Mouse (Mus musculus): ENCODE results near the gene Tril. TPM values are rescaled to one million over a fixed set of nuclear protein-coding genes. Genes with fewer than 3 reads are reported as not detected.

Tril gene
- total and polyA plus RNA-seq, 3 experiments, result 5.9 to 13.9 (median 8.8) TPM

Other genes starting within 250 kb of the Tril start
- not detected for gene Cpvl, start 157.8 kb upstream of the Tril start, total RNA-seq (2021)
- gene Cpvl, start 157.8 kb upstream of the Tril start, polyA plus RNA-seq (2012; rRNA removed), result not detected in 2 replicates
- 10 to 100 TPM in 1 of 2 experiments, 1 to 10 TPM in 1; 9.2 to 13.7 TPM for gene Chn2, start 218.7 kb upstream of the Tril start, total RNA-seq (2021)
- 11.5 and 29.3 TPM in 2 replicates for gene Chn2, start 218.7 kb upstream of the Tril start, polyA plus RNA-seq (2012; rRNA removed)

Measured in adrenal gland, adult 2 months (tissue).